Mouse (Mus musculus) ES-Bruce4 (cell line): ENCODE data around the gene Kalrn.

Source experiments
- CTCF ChIP-seq: IDR thresholded peaks from one replicate; pipeline ENCODE4 v1.8.1; 2011; ENCODE audit warnings: low read depth, low read length
- POLR2A ChIP-seq: IDR thresholded peaks from one replicate; pipeline ENCODE4 v1.8.1; 2011; ENCODE audit warnings: low read length; ENCODE audit not compliant: insufficient read depth

- no peak for TF ChIP-seq CTCF
- no peak for TF ChIP-seq POLR2A
Observed at GRCm38 (mm10) chr16:34088331-34088730, 485.0 kb downstream of the Kalrn start.
